Mouse (Mus musculus): ENCODE measurements at regions not wholly inside any gene's neighbourhood (a gene's known extent, or its start where the extent isn't known, plus 50 kb on each side); places are given as distances from the start of the nearest gene placed in this dataset.

- WGBS: 64% methylated on average over 3 of the region's 3 CpGs
- no peaks in the 10 kb centered on the region for H3K36me3 ChIP-seq (ENCODE audit: control insufficient read depth, insufficient read depth, low read length)
- no peak overlapping the region for H3K9ac ChIP-seq (ENCODE audit: low read length)
These were observed 63.3 kb downstream of the Tmem18 start for GRCm38 (mm10) chr12:30647511-30647910.

DNA sequence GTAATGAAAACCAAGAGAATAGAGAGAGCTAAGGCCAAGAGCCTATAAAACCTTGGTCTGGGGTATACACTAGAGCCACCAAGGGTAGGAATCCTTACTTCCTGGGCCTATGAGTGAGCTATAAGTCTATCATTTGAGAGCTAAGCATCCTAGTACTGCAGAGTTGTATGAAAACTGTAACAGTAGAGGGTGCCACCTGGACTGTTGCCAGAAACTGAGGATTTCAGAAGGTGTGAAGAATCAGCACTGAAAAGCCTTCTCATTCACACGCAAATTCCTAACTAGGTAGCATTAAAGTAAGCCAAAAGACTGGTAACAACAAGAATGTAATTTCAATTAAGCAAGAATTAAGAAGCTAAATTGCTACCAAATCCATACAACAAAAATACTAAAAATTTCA lies 67.3 kb downstream of the Tmem18 start:
- ATAC-seq (ENCODE audit: insufficient number of reproducible peaks, low FRiP score, low TSS enrichment, low read depth) (no peak), DNase-seq (ENCODE audit: low spot score) (no peak)
- Histone ChIP-seq H3K27ac (replicated peaks; ENCODE audit: low read depth, low read length) (no peak overlapping the region), H3K27me3 (ENCODE audit: control insufficient read depth, insufficient read depth, low read length) (no peaks in the 10 kb centered on the region), H3K36me3 (ENCODE audit: control insufficient read depth, insufficient read depth, low read length) (no peaks in the 10 kb centered on the region), H3K4me3 (ENCODE audit: low read depth, low read length) (no peak overlapping the region), H3K4me1 (ENCODE audit: control insufficient read depth, insufficient read depth, low read length) (no peaks in the 10 kb centered on the region), H3K4me2 (ENCODE audit: low read depth, severe bottlenecking) (no peak overlapping the region), H3K9me3 (ENCODE audit: control insufficient read depth, low read length) (no peaks in the 10 kb centered on the region), H3K9ac (ENCODE audit: low read length) (no peak overlapping the region)
- WGBS: 70% methylated on average over 1 of the region's 1 CpGs

More at GRCm38 (mm10) chr12:30647511-30647910, 63.3 kb downstream of the Tmem18 start:
- Histone ChIP-seq H3K4me1 (ENCODE audit: control insufficient read depth, insufficient read depth, low read length) (no peaks in the 10 kb centered on the region), H3K4me2 (ENCODE audit: low read depth, severe bottlenecking) (no peak overlapping the region), H3K9me3 (ENCODE audit: control insufficient read depth, low read length) (no peaks in the 10 kb centered on the region), H3K4me3 (ENCODE audit: low read depth, low read length) (no peak overlapping the region), H3K27ac (replicated peaks; ENCODE audit: low read depth, low read length) (no peak overlapping the region), H3K27me3 (ENCODE audit: control insufficient read depth, insufficient read depth, low read length) (no peaks in the 10 kb centered on the region)
- DNase-seq (ENCODE audit: low spot score) (no peak), ATAC-seq (ENCODE audit: insufficient number of reproducible peaks, low FRiP score, low TSS enrichment, low read depth) (no peak)

- WGBS: 68% methylated on average over 5 of the region's 5 CpGs
- Histone ChIP-seq H3K9ac (ENCODE audit: low read length) (no peak overlapping the region), H3K36me3 (ENCODE audit: control insufficient read depth, insufficient read depth, low read length) (no peaks in the 10 kb centered on the region), H3K4me3 (ENCODE audit: low read depth, low read length) (no peak overlapping the region), H3K4me1 (ENCODE audit: control insufficient read depth, insufficient read depth, low read length) (no peaks in the 10 kb centered on the region), H3K27ac (replicated peaks; ENCODE audit: low read depth, low read length) (no peak overlapping the region), H3K27me3 (ENCODE audit: control insufficient read depth, insufficient read depth, low read length) (no peaks in the 10 kb centered on the region), H3K9me3 (ENCODE audit: control insufficient read depth, low read length) (no peaks in the 10 kb centered on the region), H3K4me2 (ENCODE audit: low read depth, severe bottlenecking) (no peak overlapping the region)
- ATAC-seq (ENCODE audit: insufficient number of reproducible peaks, low FRiP score, low TSS enrichment, low read depth): no peak
- no peak for DNase-seq (ENCODE audit: low spot score)
These were observed 70.3 kb downstream of the Tmem18 start for GRCm38 (mm10) chr12:30654347-30655075.

GRCm38 (mm10) chr12:30655076-30655421 lies 70.8 kb downstream of the Tmem18 start:
- H3K4me3 ChIP-seq (ENCODE audit: low read depth, low read length): no peak overlapping the region
- H3K4me2 ChIP-seq (ENCODE audit: low read depth, severe bottlenecking): no peak overlapping the region
- no peaks in the 10 kb centered on the region for H3K36me3 ChIP-seq (ENCODE audit: control insufficient read depth, insufficient read depth, low read length)
- H3K9me3 ChIP-seq (ENCODE audit: control insufficient read depth, low read length): no peaks in the 10 kb centered on the region
- DNase-seq (ENCODE audit: low spot score): no peak
- H3K4me1 ChIP-seq (ENCODE audit: control insufficient read depth, insufficient read depth, low read length): no peaks in the 10 kb centered on the region
- no peak overlapping the region for H3K9ac ChIP-seq (ENCODE audit: low read length)
- no peak overlapping the region for H3K27ac ChIP-seq (replicated peaks; ENCODE audit: low read depth, low read length)
- no peak for ATAC-seq (ENCODE audit: insufficient number of reproducible peaks, low FRiP score, low TSS enrichment, low read depth)
- H3K27me3 ChIP-seq (ENCODE audit: control insufficient read depth, insufficient read depth, low read length): no peaks in the 10 kb centered on the region
- 87% methylated on average over 1 of the region's 1 CpGs for WGBS

DNA sequence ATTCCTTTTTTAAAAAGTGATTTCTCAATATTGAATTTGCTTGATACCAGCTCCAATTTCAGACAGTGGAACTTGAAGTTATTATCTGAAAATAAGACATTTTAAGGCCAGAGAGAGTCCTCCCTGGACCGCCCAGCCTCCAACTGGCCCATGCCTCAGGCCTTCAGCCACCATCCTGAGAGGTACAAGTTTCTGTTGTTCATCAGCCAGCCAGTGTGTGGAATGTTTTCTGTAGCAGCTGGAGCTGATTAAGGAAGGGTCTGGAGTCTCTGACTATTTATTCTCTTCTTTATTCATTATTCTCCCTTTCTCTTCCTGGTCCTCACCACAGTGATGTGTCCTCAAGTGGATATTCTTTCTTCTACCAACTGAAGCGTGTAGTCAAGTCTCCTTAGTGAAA lies 94.6 kb downstream of the Tmem18 start:
- WGBS: 50% methylated on average over 2 of the region's 2 CpGs
- no peak overlapping the region for H3K4me3 ChIP-seq (ENCODE audit: low read depth, low read length)
- no peaks in the 10 kb centered on the region for H3K36me3 ChIP-seq (ENCODE audit: control insufficient read depth, insufficient read depth, low read length)
- H3K9ac ChIP-seq (ENCODE audit: low read length): no peak overlapping the region
- H3K4me1 ChIP-seq (ENCODE audit: control insufficient read depth, insufficient read depth, low read length): no peaks in the 10 kb centered on the region; the same call in 1 of the 2 replicates
- no peak overlapping the region for H3K4me2 ChIP-seq (ENCODE audit: low read depth, severe bottlenecking)
- ATAC-seq (ENCODE audit: insufficient number of reproducible peaks, low FRiP score, low TSS enrichment, low read depth) (no peak), DNase-seq (ENCODE audit: low spot score) (peak; percentile 42)
- H3K9me3 ChIP-seq (ENCODE audit: control insufficient read depth, low read length): no peaks in the 10 kb centered on the region
- H3K27me3 ChIP-seq (ENCODE audit: control insufficient read depth, insufficient read depth, low read length): no peaks in the 10 kb centered on the region
- no peak overlapping the region for H3K27ac ChIP-seq (replicated peaks; ENCODE audit: low read depth, low read length)

DNA sequence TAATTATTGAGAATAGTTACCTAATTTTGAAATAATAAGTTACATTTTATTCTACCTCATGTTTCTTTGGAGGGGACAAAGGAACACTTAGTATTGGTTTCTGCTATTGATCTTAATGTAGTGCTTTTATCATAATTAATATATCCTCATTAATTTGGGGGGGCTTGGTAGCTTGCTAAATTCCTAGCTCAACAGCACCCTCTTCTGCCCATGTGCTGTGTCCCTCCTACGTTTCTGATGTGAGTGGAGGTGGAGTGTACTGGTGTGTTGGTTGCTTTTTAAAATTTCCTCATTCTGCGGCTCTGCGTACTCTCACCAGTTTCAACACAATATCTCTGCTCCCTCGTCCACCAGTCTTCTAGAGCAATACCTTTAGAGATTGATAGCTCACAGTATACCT lies 105.8 kb downstream of the Tmem18 start:
- Histone ChIP-seq H3K9me3 (ENCODE audit: control insufficient read depth, low read length) (no peaks in the 10 kb centered on the region), H3K4me2 (ENCODE audit: low read depth, severe bottlenecking) (no peak overlapping the region), H3K4me1 (ENCODE audit: control insufficient read depth, insufficient read depth, low read length) (no peaks in the 10 kb centered on the region), H3K27me3 (ENCODE audit: control insufficient read depth, insufficient read depth, low read length) (no peaks in the 10 kb centered on the region), H3K4me3 (ENCODE audit: low read depth, low read length) (no peak overlapping the region), H3K36me3 (ENCODE audit: control insufficient read depth, insufficient read depth, low read length) (no peaks in the 10 kb centered on the region), H3K9ac (ENCODE audit: low read length) (no peak overlapping the region), H3K27ac (replicated peaks; ENCODE audit: low read depth, low read length) (no peak overlapping the region)
- DNase-seq (ENCODE audit: low spot score) (peak; percentile 20), ATAC-seq (ENCODE audit: insufficient number of reproducible peaks, low FRiP score, low TSS enrichment, low read depth) (no peak)
- 70% methylated on average over 4 of the region's 4 CpGs for WGBS

DNA sequence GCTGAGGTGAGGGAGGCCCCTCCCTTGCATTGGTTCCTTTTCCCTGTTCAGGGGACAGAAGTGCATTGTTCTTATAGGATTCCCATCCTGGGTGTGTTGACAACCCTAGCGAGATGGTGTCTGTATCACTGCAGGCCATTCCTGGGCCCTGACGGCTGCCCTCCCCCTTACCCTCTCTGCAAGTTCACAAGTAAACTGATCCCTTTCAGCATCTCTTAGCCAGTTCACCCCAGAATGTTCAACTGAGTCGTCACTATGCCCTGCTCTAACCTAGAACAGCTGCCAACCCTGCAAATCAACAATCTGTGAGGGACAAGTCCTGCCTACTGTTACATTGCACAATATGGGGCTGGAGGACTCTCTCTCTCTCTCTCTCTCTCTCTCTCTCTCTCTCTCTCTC lies 109.3 kb downstream of the Tmem18 start:
- DNase-seq (ENCODE audit: low spot score): peak; percentile 23
- no peak overlapping the region for H3K27ac ChIP-seq (replicated peaks; ENCODE audit: low read depth, low read length)
- no peaks in the 10 kb centered on the region for H3K9me3 ChIP-seq (ENCODE audit: control insufficient read depth, low read length)
- H3K9ac ChIP-seq (ENCODE audit: low read length): no peak overlapping the region
- no peaks in the 10 kb centered on the region for H3K27me3 ChIP-seq (ENCODE audit: control insufficient read depth, insufficient read depth, low read length)
- H3K4me2 ChIP-seq (ENCODE audit: low read depth, severe bottlenecking): no peak overlapping the region
- no peaks in the 10 kb centered on the region for H3K4me1 ChIP-seq (ENCODE audit: control insufficient read depth, insufficient read depth, low read length)
- 35% methylated on average over 3 of the region's 3 CpGs for WGBS
- H3K4me3 ChIP-seq (ENCODE audit: low read depth, low read length): no peak overlapping the region
- ATAC-seq (ENCODE audit: insufficient number of reproducible peaks, low FRiP score, low TSS enrichment, low read depth): no peak
- H3K36me3 ChIP-seq (ENCODE audit: control insufficient read depth, insufficient read depth, low read length): no peaks in the 10 kb centered on the region

- no peak for ATAC-seq (ENCODE audit: insufficient number of reproducible peaks, low FRiP score, low TSS enrichment, low read depth)
- Histone ChIP-seq H3K4me2 (ENCODE audit: low read depth, severe bottlenecking) (no peak overlapping the region), H3K36me3 (ENCODE audit: control insufficient read depth, insufficient read depth, low read length) (no peaks in the 10 kb centered on the region), H3K27me3 (ENCODE audit: control insufficient read depth, insufficient read depth, low read length) (no peaks in the 10 kb centered on the region), H3K27ac (replicated peaks; ENCODE audit: low read depth, low read length) (no peak overlapping the region), H3K4me1 (ENCODE audit: control insufficient read depth, insufficient read depth, low read length) (no peaks in the 10 kb centered on the region), H3K9me3 (ENCODE audit: control insufficient read depth, low read length) (no peaks in the 10 kb centered on the region), H3K4me3 (ENCODE audit: low read depth, low read length) (no peak overlapping the region), H3K9ac (ENCODE audit: low read length) (no peak overlapping the region)
- 77% methylated on average over 6 of the region's 6 CpGs for WGBS
- DNase-seq (ENCODE audit: low spot score): no peak
These were observed 114.0 kb downstream of the Tmem18 start for GRCm38 (mm10) chr12:30698256-30698655.

DNA sequence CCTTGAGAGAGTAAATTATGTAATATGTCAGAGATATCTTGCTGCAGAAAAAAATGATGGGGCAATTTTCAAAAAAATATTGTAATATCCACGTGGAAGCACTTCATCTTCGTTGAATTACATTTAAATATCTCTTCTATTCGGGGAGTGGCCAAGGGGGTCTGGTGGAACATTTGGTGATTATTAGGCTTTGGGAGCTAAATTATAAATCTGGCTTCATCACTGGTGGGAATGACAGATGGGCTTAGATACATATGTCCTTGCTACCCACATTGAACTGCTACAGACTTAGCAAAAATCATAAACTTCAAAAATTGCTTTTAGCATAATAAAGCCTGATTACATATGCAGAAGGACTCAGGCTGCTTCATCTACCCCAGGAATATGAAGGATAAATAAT lies 119.5 kb downstream of the Tmem18 start:
- ATAC-seq (ENCODE audit: insufficient number of reproducible peaks, low FRiP score, low TSS enrichment, low read depth): no peak
- no peaks in the 10 kb centered on the region for H3K4me1 ChIP-seq (ENCODE audit: control insufficient read depth, insufficient read depth, low read length)
- H3K36me3 ChIP-seq (ENCODE audit: control insufficient read depth, insufficient read depth, low read length): no peaks in the 10 kb centered on the region
- DNase-seq (ENCODE audit: low spot score): no peak
- H3K4me3 ChIP-seq (ENCODE audit: low read depth, low read length): no peak overlapping the region
- no peak overlapping the region for H3K27ac ChIP-seq (replicated peaks; ENCODE audit: low read depth, low read length)
- H3K9ac ChIP-seq (ENCODE audit: low read length): no peak overlapping the region
- H3K27me3 ChIP-seq (ENCODE audit: control insufficient read depth, insufficient read depth, low read length): no peaks in the 10 kb centered on the region
- no peak overlapping the region for H3K4me2 ChIP-seq (ENCODE audit: low read depth, severe bottlenecking)
- no peaks in the 10 kb centered on the region for H3K9me3 ChIP-seq (ENCODE audit: control insufficient read depth, low read length)
- WGBS: 84% methylated on average over 3 of the region's 3 CpGs

Data from limb, embryonic 11.5 days (tissue).